Mouse (Mus musculus) skeletal muscle tissue, adult 2 months (tissue): ENCODE measurements around the gene Gfy.

Experiments used
- DNase-seq: peaks from one replicate; pipeline ENCODE4 v3.0.0-alpha.2; 2012; ENCODE audit warnings: low read depth, low spot score

Gfy gene

GRCm38 (mm10) chr7:45149545-45149944 lies 29.8 kb downstream of the Gfy start:
- no peak for DNase-seq

- no peak for DNase-seq
These were observed 30.8 kb downstream of the Gfy start for GRCm38 (mm10) chr7:45148534-45149098.

- DNase-seq: no peak
These were observed 31.5 kb downstream of the Gfy start for GRCm38 (mm10) chr7:45147899-45148298.

GRCm38 (mm10) chr7:45147267-45147666 lies 32.1 kb downstream of the Gfy start:
- no peak for DNase-seq

GRCm38 (mm10) chr7:45145460-45145859 lies 33.9 kb downstream of the Gfy start:
- no peak for DNase-seq

- no peak for DNase-seq
These were observed 34.8 kb downstream of the Gfy start for GRCm38 (mm10) chr7:45144368-45145174.

GRCm38 (mm10) chr7:45141914-45142313 lies 37.5 kb downstream of the Gfy start:
- no peak for DNase-seq

GRCm38 (mm10) chr7:45141319-45141718 lies 38.0 kb downstream of the Gfy start:
- DNase-seq: no peak

- DNase-seq: no peak
These were observed 39.3 kb downstream of the Gfy start for GRCm38 (mm10) chr7:45139904-45140723.

- no peak for DNase-seq
These were observed 41.0 kb downstream of the Gfy start for GRCm38 (mm10) chr7:45138403-45138802.

GRCm38 (mm10) chr7:45137171-45138006 lies 42.0 kb downstream of the Gfy start:
- DNase-seq: no peak

GRCm38 (mm10) chr7:45135993-45136567 lies 43.3 kb downstream of the Gfy start, which contains the start of the genes Gm45713 and Flt3l:
Gene Gm45713, minus strand, starts transcription at chr7:45136231.
Gene Flt3l, minus strand, starts transcription at chr7:45136432.
- DNase-seq: peak; percentile 94

- DNase-seq: no peak
These were observed 44.0 kb downstream of the Gfy start for GRCm38 (mm10) chr7:45135370-45135769.

- no peak for DNase-seq
These were observed 44.8 kb downstream of the Gfy start for GRCm38 (mm10) chr7:45134544-45135026.

- DNase-seq: no peak
These were observed 45.8 kb downstream of the Gfy start for GRCm38 (mm10) chr7:45133446-45134159.

- DNase-seq: no peak
These were observed 47.5 kb downstream of the Gfy start for GRCm38 (mm10) chr7:45131850-45132249.

- no peak for DNase-seq
These were observed 49.4 kb downstream of the Gfy start for GRCm38 (mm10) chr7:45129776-45130512.

GRCm38 (mm10) chr7:45129318-45129717 lies 50.1 kb downstream of the Gfy start:
- DNase-seq: peak; percentile 74

- DNase-seq: peak; percentile 100
These were observed 50.6 kb downstream of the Gfy start, which contains the start of gene Rpl13a for GRCm38 (mm10) chr7:45128624-45129246. Gene Rpl13a, minus strand, starts transcription at chr7:45128761.
